Mouse (Mus musculus): ENCODE measurements at regions not wholly inside any gene's neighbourhood (a gene's known extent, or its start where the extent isn't known, plus 50 kb on each side); places are given as distances from the start of the nearest gene placed in this dataset.

GRCm38 (mm10) chr14:120146908-120147770 is 104.9 kb upstream of the Oxgr1 start:
- H3K79me2 ChIP-seq (ENCODE audit: control insufficient read depth, insufficient read depth), result no peaks in the 10 kb centered on the region
- no peak overlapping the region for H3K4me2 ChIP-seq (ENCODE audit: low read depth)
- H3K36me3 ChIP-seq (ENCODE audit: control insufficient read depth, insufficient read depth), result no peaks in the 10 kb centered on the region
- H3ac ChIP-seq (ENCODE audit: control insufficient read depth, insufficient read length), result no peak overlapping the region
- no peak overlapping the region for H3K4me3 ChIP-seq
- no peaks in the 10 kb centered on the region for H3K27me3 ChIP-seq (ENCODE audit: control insufficient read depth, insufficient read depth, insufficient read length)
- no peak for TF ChIP-seq TCF12 (IDR thresholded peaks at IDR 0.05; ENCODE audit: insufficient read depth, poor library complexity, severe bottlenecking)
- no peak for TF ChIP-seq POLR2AphosphoS2 (IDR thresholded peaks at IDR 0.05; ENCODE audit: insufficient read length, low read depth)
- no peak for TF ChIP-seq CEBPB (IDR thresholded peaks at IDR 0.05; ENCODE audit: insufficient read depth, poor library complexity, severe bottlenecking)
- TF ChIP-seq MYOD1 (IDR thresholded peaks at IDR 0.05; ENCODE audit: control insufficient read depth in 1 of 3, insufficient read length in 2 of 3, low read depth in 2 of 3), result no peak
- TF ChIP-seq USF1 (IDR thresholded peaks at IDR 0.05; ENCODE audit: low read depth), result no peak
- no peak for TF ChIP-seq MAX (IDR thresholded peaks at IDR 0.05; ENCODE audit: low read depth)
- no peak for TF ChIP-seq SRF (IDR thresholded peaks at IDR 0.05; ENCODE audit: control insufficient read depth, insufficient read length, low read depth)
- TF ChIP-seq POLR2A (IDR thresholded peaks at IDR 0.05; ENCODE audit: insufficient read length, low read depth), result no peak
- TF ChIP-seq REST (IDR thresholded peaks at IDR 0.05; ENCODE audit: insufficient read depth, insufficient read length), result no peak
- no peak for TF ChIP-seq MYOG (IDR thresholded peaks at IDR 0.05; ENCODE audit: control insufficient read depth in 1 of 3, insufficient read depth in 1 of 3, insufficient read length in 2 of 3, low read depth in 2 of 3)
- no peak for TF ChIP-seq TCF3 (IDR thresholded peaks at IDR 0.05; ENCODE audit: insufficient read length, low read depth)
- no peak for TF ChIP-seq E2F4 (IDR thresholded peaks at IDR 0.05; ENCODE audit: insufficient read depth)

- Histone ChIP-seq H3ac (ENCODE audit: control insufficient read depth, insufficient read length) (no peak overlapping the region), H3K4me2 (ENCODE audit: low read depth) (no peak overlapping the region), H3K27me3 (ENCODE audit: control insufficient read depth, insufficient read depth, insufficient read length) (no peaks in the 10 kb centered on the region), H3K36me3 (ENCODE audit: control insufficient read depth, insufficient read depth) (no peaks in the 10 kb centered on the region), H3K79me2 (ENCODE audit: control insufficient read depth, insufficient read depth) (no peaks in the 10 kb centered on the region), H3K4me3 (no peak overlapping the region)
- TF ChIP-seq USF1 (IDR thresholded peaks at IDR 0.05; ENCODE audit: low read depth) (no peak), TCF12 (IDR thresholded peaks at IDR 0.05; ENCODE audit: insufficient read depth, poor library complexity, severe bottlenecking) (no peak), CEBPB (IDR thresholded peaks at IDR 0.05; ENCODE audit: insufficient read depth, poor library complexity, severe bottlenecking) (no peak), MYOG (IDR thresholded peaks at IDR 0.05; ENCODE audit: control insufficient read depth in 1 of 3, insufficient read depth in 1 of 3, insufficient read length in 2 of 3, low read depth in 2 of 3) (no peak), E2F4 (IDR thresholded peaks at IDR 0.05; ENCODE audit: insufficient read depth) (no peak), SRF (IDR thresholded peaks at IDR 0.05; ENCODE audit: control insufficient read depth, insufficient read length, low read depth) (no peak), POLR2A (IDR thresholded peaks at IDR 0.05; ENCODE audit: insufficient read length, low read depth) (no peak), POLR2AphosphoS2 (IDR thresholded peaks at IDR 0.05; ENCODE audit: insufficient read length, low read depth) (no peak), MAX (IDR thresholded peaks at IDR 0.05; ENCODE audit: low read depth) (no peak), MYOD1 (IDR thresholded peaks at IDR 0.05; ENCODE audit: control insufficient read depth in 1 of 3, insufficient read length in 2 of 3, low read depth in 2 of 3) (no peak), TCF3 (IDR thresholded peaks at IDR 0.05; ENCODE audit: insufficient read length, low read depth) (no peak), REST (IDR thresholded peaks at IDR 0.05; ENCODE audit: insufficient read depth, insufficient read length) (no peak)
Observed at GRCm38 (mm10) chr14:120148803-120149202, 106.6 kb upstream of the Oxgr1 start.

- H3K36me3 ChIP-seq (ENCODE audit: control insufficient read depth, insufficient read depth), result no peaks in the 10 kb centered on the region
- TF ChIP-seq MYOD1 (IDR thresholded peaks at IDR 0.05; ENCODE audit: control insufficient read depth in 1 of 3, insufficient read length in 2 of 3, low read depth in 2 of 3) (no peak), TCF12 (IDR thresholded peaks at IDR 0.05; ENCODE audit: insufficient read depth, poor library complexity, severe bottlenecking) (no peak), TCF3 (IDR thresholded peaks at IDR 0.05; ENCODE audit: insufficient read length, low read depth) (no peak), POLR2A (IDR thresholded peaks at IDR 0.05; ENCODE audit: insufficient read length, low read depth) (no peak), E2F4 (IDR thresholded peaks at IDR 0.05; ENCODE audit: insufficient read depth) (no peak), SRF (IDR thresholded peaks at IDR 0.05; ENCODE audit: control insufficient read depth, insufficient read length, low read depth) (no peak), REST (IDR thresholded peaks at IDR 0.05; ENCODE audit: insufficient read depth, insufficient read length) (no peak), CEBPB (IDR thresholded peaks at IDR 0.05; ENCODE audit: insufficient read depth, poor library complexity, severe bottlenecking) (no peak), MAX (IDR thresholded peaks at IDR 0.05; ENCODE audit: low read depth) (no peak), MYOG (IDR thresholded peaks at IDR 0.05; ENCODE audit: control insufficient read depth in 1 of 3, insufficient read depth in 1 of 3, insufficient read length in 2 of 3, low read depth in 2 of 3) (no peak), USF1 (IDR thresholded peaks at IDR 0.05; ENCODE audit: low read depth) (no peak), POLR2AphosphoS2 (IDR thresholded peaks at IDR 0.05; ENCODE audit: insufficient read length, low read depth) (no peak)
- no peaks in the 10 kb centered on the region for H3K79me2 ChIP-seq (ENCODE audit: control insufficient read depth, insufficient read depth)
- H3K27me3 ChIP-seq (ENCODE audit: control insufficient read depth, insufficient read depth, insufficient read length), result no peaks in the 10 kb centered on the region
- H3K4me2 ChIP-seq (ENCODE audit: low read depth), result no peak overlapping the region
- H3ac ChIP-seq (ENCODE audit: control insufficient read depth, insufficient read length), result no peak overlapping the region
- H3K4me3 ChIP-seq, result no peak overlapping the region
Observed at GRCm38 (mm10) chr14:120149341-120149741, 107.1 kb upstream of the Oxgr1 start.

- Histone ChIP-seq H3K4me2 (ENCODE audit: low read depth) (no peak overlapping the region), H3K79me2 (ENCODE audit: control insufficient read depth, insufficient read depth) (no peaks in the 10 kb centered on the region), H3K4me3 (no peak overlapping the region), H3K36me3 (ENCODE audit: control insufficient read depth, insufficient read depth) (no peaks in the 10 kb centered on the region), H3ac (ENCODE audit: control insufficient read depth, insufficient read length) (no peak overlapping the region), H3K27me3 (ENCODE audit: control insufficient read depth, insufficient read depth, insufficient read length) (no peaks in the 10 kb centered on the region)
- TF ChIP-seq TCF12 (IDR thresholded peaks at IDR 0.05; ENCODE audit: insufficient read depth, poor library complexity, severe bottlenecking) (no peak), MYOG (IDR thresholded peaks at IDR 0.05; ENCODE audit: control insufficient read depth in 1 of 3, insufficient read depth in 1 of 3, insufficient read length in 2 of 3, low read depth in 2 of 3) (no peak), SRF (IDR thresholded peaks at IDR 0.05; ENCODE audit: control insufficient read depth, insufficient read length, low read depth) (no peak), MYOD1 (IDR thresholded peaks at IDR 0.05; ENCODE audit: control insufficient read depth in 1 of 3, insufficient read length in 2 of 3, low read depth in 2 of 3) (no peak), POLR2A (IDR thresholded peaks at IDR 0.05; ENCODE audit: insufficient read length, low read depth) (no peak), POLR2AphosphoS2 (IDR thresholded peaks at IDR 0.05; ENCODE audit: insufficient read length, low read depth) (no peak), E2F4 (IDR thresholded peaks at IDR 0.05; ENCODE audit: insufficient read depth) (no peak), MAX (IDR thresholded peaks at IDR 0.05; ENCODE audit: low read depth) (no peak), USF1 (IDR thresholded peaks at IDR 0.05; ENCODE audit: low read depth) (no peak), CEBPB (IDR thresholded peaks at IDR 0.05; ENCODE audit: insufficient read depth, poor library complexity, severe bottlenecking) (no peak), TCF3 (IDR thresholded peaks at IDR 0.05; ENCODE audit: insufficient read length, low read depth) (no peak), REST (IDR thresholded peaks at IDR 0.05; ENCODE audit: insufficient read depth, insufficient read length) (no peak)
Observed at GRCm38 (mm10) chr14:120150589-120150988, 108.4 kb upstream of the Oxgr1 start.
